Mouse (Mus musculus) hindbrain, embryonic 16.5 days (tissue): ENCODE results near the gene Tedc1. TPM values are rescaled to one million over a fixed set of nuclear protein-coding genes. Genes with fewer than 3 reads are reported as not detected.
A peak's percentile ranks its signal among the peaks of the same experiment; 100 is the strongest.

Source experiments
- ATAC-seq: fragments of 200-750 bp; cut with Nextera tagmentation; 2 replicates; pipeline ENCODE4 v1.8.0; 2017; ENCODE audit warnings: moderate TSS enrichment, moderate library complexity
- H3K27ac ChIP-seq: fragments of 300-500 bp; sonication (generic); 2 replicates; pipeline ENCODE4 v1.5.1; 2014; ENCODE audit warnings: low read depth, mild to moderate bottlenecking, control low read depth, low read length, moderate library complexity
- H3K27me3 ChIP-seq: fragments of 300-500 bp; sonication (generic); replicated peaks from 2 replicates; pipeline ENCODE4 v1.6.1; 2014; ENCODE audit warnings: low read length; ENCODE audit not compliant: control insufficient read depth, insufficient read depth
- H3K36me3 ChIP-seq: fragments of 300-500 bp; sonication (generic); 2 replicates; pipeline ENCODE4 v1.6.1; 2014; ENCODE audit warnings: mild to moderate bottlenecking, low read length, moderate library complexity, mixed read lengths; ENCODE audit not compliant: control insufficient read depth, insufficient read depth
- H3K4me1 ChIP-seq: fragments of 300-500 bp; sonication (generic); 2 replicates; pipeline ENCODE4 v1.6.1; 2014; ENCODE audit warnings: low read depth, low read length; ENCODE audit not compliant: control insufficient read depth, insufficient read depth
- H3K4me2 ChIP-seq: fragments of 300-500 bp; sonication (generic); 2 replicates; pipeline ENCODE4 v1.6.1; 2014; ENCODE audit warnings: mild to moderate bottlenecking, low read length, control low read depth, moderate library complexity
- H3K4me3 ChIP-seq: fragments of 300-500 bp; sonication (generic); 2 replicates; pipeline ENCODE4 v1.5.1; 2014; ENCODE audit warnings: mild to moderate bottlenecking, low read length, control low read depth, moderate library complexity
- H3K9ac ChIP-seq: fragments of 300-500 bp; sonication (generic); 2 replicates; pipeline ENCODE4 v1.6.1; 2014; ENCODE audit warnings: low read depth, mild to moderate bottlenecking, control low read depth, low read length, moderate library complexity
- H3K9me3 ChIP-seq: fragments of 300-500 bp; sonication (generic); 2 replicates; pipeline ENCODE4 v1.6.1; 2014; ENCODE audit warnings: mild to moderate bottlenecking, low read length, moderate library complexity; ENCODE audit not compliant: control insufficient read depth
- WGBS: fragments of 180-500 bp; shearing (Covaris S2); extraction: QIAGEN DNeasy Blood & Tissue Kit; methylation state at CpG from one replicate; pipeline ENCODE4 v1.1.7; 2014; 5-methylcytosine and 5-hydroxymethylcytosine counted together
- polyA plus RNA-seq: library from polyadenylated mRNA; unstranded; fragments of >200 nt; fragmentation: Nextera tagmentation; extraction: Ambion mirVana; gene quantifications from 2 replicates; pipeline ENCODE4 v1.2.1, GENCODE M21; 2015

Gene Tedc1
- polyA plus RNA-seq, 1 experiment from 2014 or later = 14.5 TPM

- H3K27ac ChIP-seq = no peak overlapping the region
- H3K9me3 ChIP-seq = no peaks in the 10 kb centered on the region
- ATAC-seq = no peak
- peaks cover 43% of the 10 kb centered on the region for H3K4me1 ChIP-seq
- no peaks in the 10 kb centered on the region; the same call in 1 of the 2 replicates for H3K36me3 ChIP-seq
- 76% methylated on average over 20 of the region's 20 CpGs for WGBS
- no peaks in the 10 kb centered on the region for H3K27me3 ChIP-seq
- H3K4me2 ChIP-seq = no peak overlapping the region
- H3K9ac ChIP-seq = no peak overlapping the region
- H3K4me3 ChIP-seq = no peak overlapping the region
Observed at GRCm38 (mm10) chr12:113144001-113144756, 12.0 kb upstream of the Tedc1 start.

- H3K27ac ChIP-seq = no peak overlapping the region
- H3K4me3 ChIP-seq = no peak overlapping the region
- peaks cover 36% of the 10 kb centered on the region for H3K4me1 ChIP-seq
- no peak overlapping the region for H3K4me2 ChIP-seq
- ATAC-seq = no peak
- no peaks in the 10 kb centered on the region; the same call in 1 of the 2 replicates for H3K27me3 ChIP-seq
- H3K36me3 ChIP-seq = no peaks in the 10 kb centered on the region; the same call in 1 of the 2 replicates
- WGBS = 91% methylated on average over 16 of the region's 16 CpGs
- no peaks in the 10 kb centered on the region for H3K9me3 ChIP-seq
- H3K9ac ChIP-seq = no peak overlapping the region
Observed at GRCm38 (mm10) chr12:113144886-113145285, 11.3 kb upstream of the Tedc1 start.

GRCm38 (mm10) chr12:113145591-113145990, 10.6 kb upstream of the Tedc1 start:
- Histone ChIP-seq H3K4me1 (peaks cover 36% of the 10 kb centered on the region), H3K27me3 (peaks cover 3% of the 10 kb centered on the region), H3K36me3 (no peaks in the 10 kb centered on the region; the same call in 1 of the 2 replicates), H3K4me2 (no peak overlapping the region), H3K9me3 (no peaks in the 10 kb centered on the region), H3K27ac (no peak overlapping the region), H3K4me3 (no peak overlapping the region), H3K9ac (no peak overlapping the region)
- 88% methylated on average over 5 of the region's 5 CpGs for WGBS
- ATAC-seq = no peak

GRCm38 (mm10) chr12:113146112-113147057, 9.8 kb upstream of the Tedc1 start, which contains the start of gene Crip1:
TSS of gene Crip1 (plus strand) at chr12:113146316.
- 8% methylated on average over 45 of the region's 45 CpGs for WGBS
- Histone ChIP-seq H3K9me3 (no peaks in the 10 kb centered on the region), H3K27ac (peak within 1 kb of the TSS; percentile 10), H3K4me3 (no peak within 1 kb of the TSS), H3K4me1 (peaks cover 30% of the 10 kb centered on the region), H3K36me3 (no peaks in the 10 kb centered on the region; the same call in 1 of the 2 replicates), H3K9ac (peak within 1 kb of the TSS; percentile 44), H3K27me3 (peaks cover 8% of the 10 kb centered on the region), H3K4me2 (peak within 1 kb of the TSS; percentile 40)
- ATAC-seq = no peak

- no peak for ATAC-seq
- no peaks in the 10 kb centered on the region for H3K9me3 ChIP-seq
- peak overlapping the region; percentile 10; the same call in 1 of the 2 replicates for H3K27ac ChIP-seq
- H3K27me3 ChIP-seq = peaks cover 16% of the 10 kb centered on the region
- H3K36me3 ChIP-seq = no peaks in the 10 kb centered on the region; the same call in 1 of the 2 replicates
- no peak overlapping the region for H3K4me2 ChIP-seq
- WGBS = 68% methylated on average over 8 of the region's 8 CpGs
- peaks cover 26% of the 10 kb centered on the region for H3K4me1 ChIP-seq
- H3K9ac ChIP-seq = no peak overlapping the region
- H3K4me3 ChIP-seq = no peak overlapping the region
Observed at GRCm38 (mm10) chr12:113147481-113147880, 8.7 kb upstream of the Tedc1 start.

- Histone ChIP-seq H3K9ac (no peak overlapping the region), H3K4me1 (peaks cover 18% of the 10 kb centered on the region)
- 33% methylated on average over 16 of the region's 16 CpGs for WGBS
Observed at GRCm38 (mm10) chr12:113148381-113149035, 7.7 kb upstream of the Tedc1 start.

GRCm38 (mm10) chr12:113149341-113149740, 6.9 kb upstream of the Tedc1 start:
- ATAC-seq = no peak
- H3K27ac ChIP-seq = no peak overlapping the region
- H3K9ac ChIP-seq = no peak overlapping the region
- H3K4me3 ChIP-seq = no peak overlapping the region
- no peaks in the 10 kb centered on the region for H3K9me3 ChIP-seq
- WGBS = 48% methylated on average over 4 of the region's 4 CpGs
- no peaks in the 10 kb centered on the region; the same call in 1 of the 2 replicates for H3K36me3 ChIP-seq
- peaks cover 19% of the 10 kb centered on the region for H3K27me3 ChIP-seq
- peaks cover 18% of the 10 kb centered on the region for H3K4me1 ChIP-seq
- H3K4me2 ChIP-seq = no peak overlapping the region

More at GRCm38 (mm10) chr12:113148381-113149035, 7.7 kb upstream of the Tedc1 start:
- ATAC-seq = no peak
- Histone ChIP-seq H3K4me3 (no peak overlapping the region), H3K36me3 (no peaks in the 10 kb centered on the region; the same call in 1 of the 2 replicates), H3K4me2 (no peak overlapping the region), H3K9me3 (no peaks in the 10 kb centered on the region), H3K27me3 (peaks cover 16% of the 10 kb centered on the region), H3K27ac (no peak overlapping the region)

- WGBS = 83% methylated on average over 2 of the region's 3 CpGs
- H3K4me3 ChIP-seq = no peak overlapping the region
- no peak for ATAC-seq
- H3K27ac ChIP-seq = no peak overlapping the region
- peaks cover 19% of the 10 kb centered on the region for H3K4me1 ChIP-seq
- H3K4me2 ChIP-seq = no peak overlapping the region
- H3K9me3 ChIP-seq = no peaks in the 10 kb centered on the region
- H3K36me3 ChIP-seq = no peaks in the 10 kb centered on the region; the same call in 1 of the 2 replicates
- H3K9ac ChIP-seq = no peak overlapping the region
- peaks cover 19% of the 10 kb centered on the region for H3K27me3 ChIP-seq
Observed at GRCm38 (mm10) chr12:113149896-113150295, 6.3 kb upstream of the Tedc1 start.
